Mouse (Mus musculus): ENCODE data around the gene Scarb2. TPM values are rescaled to one million over a fixed set of nuclear protein-coding genes. Genes with fewer than 3 reads are reported as not detected.

Scarb2 gene
- total RNA-seq, 2 experiments from 2014 or later = 71.5 to 72.9 TPM

GRCm38 (mm10) chr5:92396476-92396875, 110.2 kb downstream of the Scarb2 start:
- no peak for DNase-seq
- intact Hi-C loops (cut with DNase I) = loop anchor here (5.0 kb wide), 1 partner anchor 199 kb away; no protein-coding TSS in a partner anchor

GRCm38 (mm10) chr5:92395764-92396163, 110.9 kb downstream of the Scarb2 start:
- intact Hi-C loops (cut with DNase I) = loop anchor here (5.0 kb wide), 1 partner anchor 198 kb away; no protein-coding TSS in a partner anchor

GRCm38 (mm10) chr5:92393863-92394262, 112.8 kb downstream of the Scarb2 start:
- intact Hi-C loops (cut with DNase I) = no loop called here
- DNase-seq = no peak

More at GRCm38 (mm10) chr5:92395764-92396163, 110.9 kb downstream of the Scarb2 start:
- no peak for DNase-seq

- no peak for DNase-seq
- intact Hi-C loops (cut with DNase I) = no loop called here
These were observed 114.1 kb downstream of the Scarb2 start for GRCm38 (mm10) chr5:92392542-92392941.

Small RNA genes lying within 50 kb of the gene (microRNA-seq; reads per million reads assigned to microRNA genes)
- gene Mir6415 = 0 reads per million in 2 experiments

Other genes starting within 250 kb of the Scarb2 start
- 10 to 100 TPM; 11.1 to 12.4 TPM for gene Naaa, start 228.7 kb downstream of the Scarb2 start, total RNA-seq (2021)
- 10 to 100 TPM; 12.4 to 13.9 TPM for gene Sdad1, start 196.4 kb downstream of the Scarb2 start, total RNA-seq (2021)
- gene Cxcl9, start 178.8 kb downstream of the Scarb2 start, total RNA-seq (2021) = under 1 TPM; 0.57 to 0.88 TPM
- gene Art3, start 175.0 kb downstream of the Scarb2 start, total RNA-seq (2021) = 100 to 1,000 TPM; 620 to 781 TPM
- gene Cxcl10, start 157.9 kb downstream of the Scarb2 start, total RNA-seq (2021) = under 1 TPM in 1 of 2 experiments, not detected in 1; 0.80 TPM
- gene Nup54, start 71.6 kb downstream of the Scarb2 start, total RNA-seq (2021) = 10 to 100 TPM; 15.8 to 17.0 TPM
- not detected for gene Fam47e, start 48.2 kb upstream of the Scarb2 start, total RNA-seq (2021)
- gene Stbd1, start 96.2 kb upstream of the Scarb2 start, total RNA-seq (2021) = 1 to 10 TPM; 2.6 to 4.0 TPM
- gene Ccdc158, start 168.4 kb upstream of the Scarb2 start, total RNA-seq (2021) = not detected
- 10 to 100 TPM; 33.4 to 37.7 TPM for gene Shroom3, start 176.6 kb upstream of the Scarb2 start, total RNA-seq (2021)